Mouse (Mus musculus): ENCODE results near the gene Gpr176. TPM values are rescaled to one million over a fixed set of nuclear protein-coding genes. Genes with fewer than 3 reads are reported as not detected.

Gene Gpr176
- polyA plus RNA-seq, 1 experiment from 2014 or later: 0.39 TPM

GRCm38 (mm10) chr2:118375931-118376330, 2.7 kb upstream of the Gpr176 start:
- no peaks in the 10 kb centered on the region for H3K9me3 ChIP-seq (ENCODE audit: control insufficient read depth, low read length)
- no peaks in the 10 kb centered on the region for H3K36me3 ChIP-seq (ENCODE audit: control insufficient read depth, insufficient read depth, low read length)
- ATAC-seq (ENCODE audit: low FRiP score, low TSS enrichment) (no peak), DNase-seq (ENCODE audit: low spot score) (no peak)
- no peak overlapping the region for H3K27ac ChIP-seq (replicated peaks)
- no peak for TF ChIP-seq EP300 (optimal IDR thresholded peaks at IDR 0.05)
- TF ChIP-seq CTCF (IDR thresholded peaks at IDR 0.05; ENCODE audit: low read depth): no peak
- H3K4me2 ChIP-seq (replicated peaks; ENCODE audit: low read depth): no peak overlapping the region
- H3K4me1 ChIP-seq (replicated peaks; ENCODE audit: control insufficient read depth, insufficient read depth): peaks cover 7% of the 10 kb centered on the region; the same call in 1 of the 2 replicates
- H3K4me3 ChIP-seq (ENCODE audit: low read depth, low read length): no peak overlapping the region
- no peak overlapping the region for H3K9ac ChIP-seq (ENCODE audit: low read length)
- H3K27me3 ChIP-seq (ENCODE audit: control insufficient read depth, insufficient read depth, low read length): no peaks in the 10 kb centered on the region

- no peak for DNase-seq (ENCODE audit: low spot score)
- WGBS: 40% methylated on average over 1 of the region's 1 CpGs
These were observed 2.3 kb upstream of the Gpr176 start for GRCm38 (mm10) chr2:118375522-118375921.

GRCm38 (mm10) chr2:118373572-118374279, 507 bp upstream of the Gpr176 start:
- WGBS: 4% methylated on average over 41 of the region's 43 CpGs
- Histone ChIP-seq H3K36me3 (ENCODE audit: control insufficient read depth, insufficient read depth, low read length) (no peaks in the 10 kb centered on the region), H3K27me3 (ENCODE audit: control insufficient read depth, insufficient read depth, low read length) (no peaks in the 10 kb centered on the region), H3K4me1 (replicated peaks; ENCODE audit: control insufficient read depth, insufficient read depth) (peaks cover 7% of the 10 kb centered on the region; the same call in 1 of the 2 replicates), H3K4me2 (replicated peaks; ENCODE audit: low read depth) (peak overlapping the region; percentile 90), H3K9me3 (ENCODE audit: control insufficient read depth, low read length) (no peaks in the 10 kb centered on the region), H3K27ac (replicated peaks) (no peak overlapping the region), H3K9ac (ENCODE audit: low read length) (peak overlapping the region; percentile 53), H3K4me3 (ENCODE audit: low read depth, low read length) (peak overlapping the region; percentile 50)
- ATAC-seq (ENCODE audit: low FRiP score, low TSS enrichment): peak; percentile 91
- TF ChIP-seq CTCF (IDR thresholded peaks at IDR 0.05; ENCODE audit: low read depth) (peak; percentile 52), EP300 (optimal IDR thresholded peaks at IDR 0.05) (no peak)
- peak; percentile 82 for DNase-seq (ENCODE audit: low spot score)

More at GRCm38 (mm10) chr2:118375522-118375921, 2.3 kb upstream of the Gpr176 start:
- TF ChIP-seq CTCF (IDR thresholded peaks at IDR 0.05; ENCODE audit: low read depth): no peak
- TF ChIP-seq EP300 (optimal IDR thresholded peaks at IDR 0.05): no peak
- H3K4me3 ChIP-seq (ENCODE audit: low read depth, low read length): no peak overlapping the region
- H3K4me1 ChIP-seq (replicated peaks; ENCODE audit: control insufficient read depth, insufficient read depth): peaks cover 7% of the 10 kb centered on the region; the same call in 1 of the 2 replicates
- H3K27me3 ChIP-seq (ENCODE audit: control insufficient read depth, insufficient read depth, low read length): no peaks in the 10 kb centered on the region
- H3K9ac ChIP-seq (ENCODE audit: low read length): no peak overlapping the region
- no peak overlapping the region for H3K4me2 ChIP-seq (replicated peaks; ENCODE audit: low read depth)
- H3K36me3 ChIP-seq (ENCODE audit: control insufficient read depth, insufficient read depth, low read length): no peaks in the 10 kb centered on the region
- H3K9me3 ChIP-seq (ENCODE audit: control insufficient read depth, low read length): no peaks in the 10 kb centered on the region
- H3K27ac ChIP-seq (replicated peaks): no peak overlapping the region
- no peak for ATAC-seq (ENCODE audit: low FRiP score, low TSS enrichment)

- Histone ChIP-seq H3K4me2 (replicated peaks; ENCODE audit: low read depth) (peak overlapping the region; percentile 90), H3K36me3 (ENCODE audit: control insufficient read depth, insufficient read depth, low read length) (no peaks in the 10 kb centered on the region), H3K9me3 (ENCODE audit: control insufficient read depth, low read length) (no peaks in the 10 kb centered on the region), H3K9ac (ENCODE audit: low read length) (0 out of 2 replicates have a peak overlapping the region, but pooled peaks have one; percentile 53), H3K4me3 (ENCODE audit: low read depth, low read length) (peak overlapping the region; percentile 50), H3K27me3 (ENCODE audit: control insufficient read depth, insufficient read depth, low read length) (no peaks in the 10 kb centered on the region), H3K4me1 (replicated peaks; ENCODE audit: control insufficient read depth, insufficient read depth) (peaks cover 7% of the 10 kb centered on the region; the same call in 1 of the 2 replicates), H3K27ac (replicated peaks) (no peak overlapping the region)
- ATAC-seq (ENCODE audit: low FRiP score, low TSS enrichment): no peak
- DNase-seq (ENCODE audit: low spot score): peak; percentile 14
- TF ChIP-seq CTCF (IDR thresholded peaks at IDR 0.05; ENCODE audit: low read depth): no peak
- no peak for TF ChIP-seq EP300 (optimal IDR thresholded peaks at IDR 0.05)
- 8% methylated on average over 11 of the region's 11 CpGs for WGBS
These were observed 688 bp downstream of the Gpr176 start for GRCm38 (mm10) chr2:118372561-118372900.

GRCm38 (mm10) chr2:118371841-118372240, 1.4 kb downstream of the Gpr176 start:
- no peak overlapping the region for H3K27ac ChIP-seq (replicated peaks)
- no peak overlapping the region for H3K4me2 ChIP-seq (replicated peaks; ENCODE audit: low read depth)
- H3K36me3 ChIP-seq (ENCODE audit: control insufficient read depth, insufficient read depth, low read length): no peaks in the 10 kb centered on the region
- H3K9ac ChIP-seq (ENCODE audit: low read length): no peak overlapping the region
- no peak for TF ChIP-seq EP300 (optimal IDR thresholded peaks at IDR 0.05)
- TF ChIP-seq CTCF (IDR thresholded peaks at IDR 0.05; ENCODE audit: low read depth): no peak
- 41% methylated on average over 1 of the region's 1 CpGs for WGBS
- ATAC-seq (ENCODE audit: low FRiP score, low TSS enrichment): no peak
- no peak overlapping the region for H3K4me3 ChIP-seq (ENCODE audit: low read depth, low read length)
- H3K9me3 ChIP-seq (ENCODE audit: control insufficient read depth, low read length): no peaks in the 10 kb centered on the region
- no peaks in the 10 kb centered on the region for H3K27me3 ChIP-seq (ENCODE audit: control insufficient read depth, insufficient read depth, low read length)
- no peak for DNase-seq (ENCODE audit: low spot score)
- H3K4me1 ChIP-seq (replicated peaks; ENCODE audit: control insufficient read depth, insufficient read depth): peaks cover 7% of the 10 kb centered on the region; the same call in 1 of the 2 replicates

GRCm38 (mm10) chr2:118355138-118355719, 18.0 kb downstream of the Gpr176 start:
- no peak overlapping the region for H3K27ac ChIP-seq (replicated peaks)
- H3K9me3 ChIP-seq (ENCODE audit: control insufficient read depth, low read length): no peaks in the 10 kb centered on the region
- H3K27me3 ChIP-seq (ENCODE audit: control insufficient read depth, insufficient read depth, low read length): no peaks in the 10 kb centered on the region
- no peak overlapping the region for H3K9ac ChIP-seq (ENCODE audit: low read length)
- 73% methylated on average over 6 of the region's 6 CpGs for WGBS
- TF ChIP-seq EP300 (optimal IDR thresholded peaks at IDR 0.05) (no peak), CTCF (IDR thresholded peaks at IDR 0.05; ENCODE audit: low read depth) (no peak)
- DNase-seq (ENCODE audit: low spot score) (no peak), ATAC-seq (ENCODE audit: low FRiP score, low TSS enrichment) (no peak)
- no peak overlapping the region for H3K4me3 ChIP-seq (ENCODE audit: low read depth, low read length)
- H3K4me2 ChIP-seq (replicated peaks; ENCODE audit: low read depth): no peak overlapping the region
- no peaks in the 10 kb centered on the region for H3K4me1 ChIP-seq (replicated peaks; ENCODE audit: control insufficient read depth, insufficient read depth)
- H3K36me3 ChIP-seq (ENCODE audit: control insufficient read depth, insufficient read depth, low read length): no peaks in the 10 kb centered on the region

Data from stomach, postnatal 0 days (tissue).